Comparison of ENCODE assay signal across 10 mouse cellular contexts in genomic region chr5:72244134-72244533, GRCm38 (mm10).
DNase-seq lines count a peak whose midpoint lies in the region; ATAC-seq lines count a peak whose summit lies in the region.
"Had no signal": no experiment of that assay in that cellular context is flagged by ENCODE, and none has a peak within 500 bp of the region (broad histone marks: within the 10 kb centered on the region; RNA-seq: fewer than 3 reads in every experiment).

No protein-coding gene starts in this region.

- peaks cover 5% of the 10 kb centered on the region; the same call in 1 of the 2 replicates for H3K36me3 ChIP-seq in heart, embryonic 10.5 days
- 0 out of 2 replicates have a peak, but pooled peaks cover 3% of the 10 kb centered on the region for H3K36me3 ChIP-seq in neural tube, embryonic 15.5 days

- H3K4me3 ChIP-seq in heart, embryonic 10.5 days, result no peak overlapping the region
- no peak overlapping the region for H3K4me3 ChIP-seq in neural tube, embryonic 15.5 days (replicated peaks)
- H3K4me3 ChIP-seq: erythroblast, embryonic 14.5 days; limb, embryonic 12.5 days had no signal

- WGBS in heart, embryonic 10.5 days, result 79% methylated on average over 3 of the region's 3 CpGs
- WGBS in neural tube, embryonic 15.5 days, result 75% methylated on average over 3 of the region's 3 CpGs

- no peak overlapping the region for H3K27ac ChIP-seq in heart, embryonic 10.5 days
- H3K27ac ChIP-seq in neural tube, embryonic 15.5 days (replicated peaks), result no peak overlapping the region
- H3K27ac ChIP-seq: limb, embryonic 12.5 days had no signal

- no peaks in the 10 kb centered on the region for H3K27me3 ChIP-seq in heart, embryonic 10.5 days (ENCODE audit: insufficient read depth, poor library complexity, severe bottlenecking)
- H3K27me3 ChIP-seq in neural tube, embryonic 15.5 days (replicated peaks), result no peaks in the 10 kb centered on the region
- H3K27me3 ChIP-seq: limb, embryonic 12.5 days had no signal

- no peak overlapping the region for H3K4me2 ChIP-seq in neural tube, embryonic 15.5 days
- H3K4me2 ChIP-seq: limb, embryonic 12.5 days had no signal

- no peak overlapping the region for H3K9ac ChIP-seq in neural tube, embryonic 15.5 days (replicated peaks)
- H3K9ac ChIP-seq: limb, embryonic 12.5 days had no signal

- no peaks in the 10 kb centered on the region for H3K4me1 ChIP-seq in heart, embryonic 10.5 days
- H3K4me1 ChIP-seq in neural tube, embryonic 15.5 days, result no peaks in the 10 kb centered on the region
- H3K4me1 ChIP-seq: limb, embryonic 12.5 days had no signal

- no peaks in the 10 kb centered on the region for H3K9me3 ChIP-seq in heart, embryonic 10.5 days
- H3K9me3 ChIP-seq in neural tube, embryonic 15.5 days (replicated peaks), result no peaks in the 10 kb centered on the region
- H3K9me3 ChIP-seq: limb, embryonic 12.5 days had no signal

- ATAC-seq in neural tube, embryonic 15.5 days (ENCODE audit: low FRiP score), result no peak

- peak; percentile 80 to 83 for DNase-seq in heart, adult 18-20 months
- DNase-seq in heart, embryonic 10.5 days (ENCODE audit: low spot score), result no peak
- peak; percentile 21 for DNase-seq in MN1 (ENCODE audit: low spot score)
- peak; percentile 25 for DNase-seq in cerebellum, adult 9-11 months
- peak; percentile 64 for DNase-seq in heart, postnatal 4 days
- peak; percentile 70 for DNase-seq in lung, postnatal 10 days
- no peak for DNase-seq in B cell, adult 2 months

Comparison
In these comparisons a context has a peak if more than half of its experiments do, and no peak if none do; other contexts are left out.
1. DNase-seq: peak in heart, adult 18-20 months (2 of 2), MN1 (single experiment), cerebellum, adult 9-11 months (single experiment), heart, postnatal 4 days (single experiment) and lung, postnatal 10 days (single experiment); none in heart, embryonic 10.5 days (single experiment) and B cell, adult 2 months (0 of 2).